Mouse (Mus musculus) lung, adult 18-20 months (tissue): ENCODE measurements around the gene Olfr1196.
"Not testable (repeated sequence)": the region's sequence is repeated elsewhere in the genome, so short reads cannot be mapped to it uniquely, and the experiment has no call there.

Source experiments
- DNase-seq, 2 experiments: peaks; one replicate each; pipeline ENCODE4 v3.0.0; 2022; ENCODE audit warnings: mixed read lengths in 2 of 2

The Olfr1196 gene

GRCm38 (mm10) chr2:88704497-88704896 lies at the start of gene Olfr1196:
Gene Olfr1196 (minus strand): TSS chr2:88704597.
- no peak for DNase-seq

- no peak for DNase-seq
Observed at GRCm38 (mm10) chr2:88751270-88751669, 46.9 kb upstream of the Olfr1196 start, which contains the start of gene Olfr1198. Gene Olfr1198 (minus strand): TSS chr2:88751370.

DNA sequence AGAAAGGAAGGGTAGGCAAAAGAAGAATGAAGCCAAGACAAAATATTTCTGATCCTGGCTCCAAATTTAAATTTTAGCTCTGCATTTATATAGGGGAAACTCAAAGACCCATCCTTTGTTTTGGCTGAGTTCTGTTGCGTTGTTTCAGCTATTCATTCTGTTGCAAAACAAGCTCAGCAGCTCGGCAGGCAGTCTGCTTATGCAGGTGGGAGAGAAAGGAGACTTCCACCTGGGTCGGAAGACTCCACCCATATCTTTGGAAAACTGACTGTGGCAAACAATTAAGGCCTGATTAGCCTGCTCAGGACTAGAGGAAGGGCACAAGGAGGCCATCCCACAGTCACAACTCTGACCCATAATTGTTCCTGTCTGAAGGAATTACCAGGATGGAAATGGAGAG lies 39.0 kb upstream of the Olfr1196 start:
- DNase-seq: no peak

GRCm38 (mm10) chr2:88732266-88732665 lies 27.9 kb upstream of the Olfr1196 start, which contains the start of gene Olfr1197:
Gene Olfr1197 (minus strand): TSS chr2:88732366.
- DNase-seq: no peak

- DNase-seq: no peak
Observed at GRCm38 (mm10) chr2:88689087-88689486, 15.3 kb downstream of the Olfr1196 start, which contains the start of gene Olfr1195. Gene Olfr1195 (minus strand): TSS chr2:88689187.

DNA sequence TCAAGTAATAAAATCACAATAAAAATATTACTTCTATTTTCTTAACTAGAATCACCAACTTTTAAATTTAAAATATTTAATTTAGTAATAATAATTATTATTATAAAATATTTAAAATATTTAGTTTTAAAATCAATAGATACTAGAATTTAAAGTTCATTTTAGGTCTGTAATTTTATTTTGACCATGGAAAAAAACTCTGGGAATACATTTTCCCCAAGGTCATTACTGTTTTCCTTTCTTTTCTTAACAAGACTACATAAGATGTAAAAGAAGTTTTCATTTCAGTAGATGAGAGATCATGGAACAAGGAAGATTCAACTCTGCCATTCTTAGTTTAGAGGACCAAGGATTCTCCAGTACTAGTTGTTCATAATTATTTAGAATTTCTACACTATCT lies 29.1 kb downstream of the Olfr1196 start, which contains the start of gene Olfr1193:
Gene Olfr1193 (plus strand): TSS at position 301 of the 400 bp plus-strand sequence.
- DNase-seq: not testable (repeated sequence)

DNA sequence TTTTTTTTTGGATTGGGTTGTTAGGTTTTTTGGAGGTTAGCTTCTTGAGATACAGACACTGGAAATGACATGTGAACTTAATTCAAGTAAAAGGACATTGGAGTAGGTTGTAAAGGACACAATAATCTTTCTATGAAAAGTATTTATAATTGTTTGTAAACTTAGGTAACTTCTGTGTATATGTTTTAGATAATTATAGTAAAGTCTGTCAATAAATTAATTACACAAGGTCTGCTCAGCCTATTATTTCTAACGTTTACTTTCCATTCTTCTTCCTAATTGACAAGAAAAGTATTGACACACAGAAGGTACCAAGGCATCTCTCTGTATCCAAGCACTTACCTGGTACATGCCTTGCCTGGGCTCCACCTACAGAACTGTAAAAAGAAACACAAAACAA lies 56.2 kb downstream of the Olfr1196 start, which contains the start of gene Olfr1192-ps1:
Gene Olfr1192-ps1 (plus strand): TSS at position 301 of the 400 bp plus-strand sequence.
- DNase-seq: no peak
